Mouse (Mus musculus): ENCODE data around the gene Canx. TPM values are rescaled to one million over a fixed set of nuclear protein-coding genes. Genes with fewer than 3 reads are reported as not detected.
"Not testable (repeated sequence)": the region's sequence is repeated elsewhere in the genome, so short reads cannot be mapped to it uniquely, and the experiment has no call there.

The Canx gene
- polyA plus RNA-seq, 1 experiment from 2014 or later, result 273 TPM

DNA sequence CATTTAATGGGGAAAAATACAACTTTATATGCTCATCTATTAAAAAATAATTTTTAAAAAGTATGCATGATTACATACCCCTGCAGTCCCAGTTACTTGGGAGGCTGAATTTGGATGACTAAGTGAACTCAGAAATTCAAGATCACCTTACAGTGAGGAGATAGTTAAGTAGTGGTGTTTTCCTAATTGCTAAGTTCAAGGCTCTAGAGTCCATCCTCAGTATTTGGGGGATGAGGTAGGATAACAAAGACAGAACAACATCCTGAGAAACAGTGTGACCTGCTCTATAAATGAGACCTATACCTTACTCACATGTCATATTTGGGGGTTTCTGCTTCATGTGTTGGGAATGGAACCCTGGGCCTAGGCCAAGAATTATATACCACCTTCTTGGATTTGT is 3.1 kb downstream of the Canx start:
- H3K27ac ChIP-seq (ENCODE audit: low read length), result no peak overlapping the region
- no peak overlapping the region for H3K9ac ChIP-seq (replicated peaks; ENCODE audit: low read depth, low read length)
- no peaks in the 10 kb centered on the region for H3K9me3 ChIP-seq (ENCODE audit: control insufficient read depth, low read length)
- ATAC-seq, result no peak
- 0 out of 2 replicates have a peak, but pooled peaks cover 3% of the 10 kb centered on the region for H3K36me3 ChIP-seq (ENCODE audit: control insufficient read depth, insufficient read depth)
- H3K4me2 ChIP-seq (ENCODE audit: low read length), result no peak overlapping the region
- no peak overlapping the region for H3K4me3 ChIP-seq (replicated peaks; ENCODE audit: low read length)
- H3K4me1 ChIP-seq (replicated peaks; ENCODE audit: control insufficient read depth, insufficient read depth, low read length), result peaks cover 29% of the 10 kb centered on the region
- no peaks in the 10 kb centered on the region for H3K27me3 ChIP-seq (replicated peaks; ENCODE audit: control insufficient read depth, insufficient read depth, low read length)

DNA sequence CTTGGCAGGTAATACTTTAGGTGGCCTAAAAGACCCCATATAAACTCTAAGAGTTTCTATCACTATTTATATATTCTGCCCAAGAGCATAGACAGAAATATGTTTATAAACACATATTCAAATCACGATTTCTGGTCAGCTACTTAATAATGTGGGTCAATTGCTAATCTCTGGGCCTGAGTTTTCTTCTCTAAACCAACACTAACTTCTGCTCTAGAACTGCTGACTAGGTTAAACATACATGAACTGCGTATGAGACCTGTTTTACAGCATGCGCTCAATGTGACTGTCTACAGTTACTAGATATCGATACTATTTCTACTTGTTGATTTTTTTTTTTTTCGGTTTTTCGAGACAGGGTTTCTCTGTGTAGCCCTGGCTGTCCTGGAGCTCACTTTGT is 4.2 kb downstream of the Canx start:
- WGBS, result 92% methylated on average over 6 of the region's 6 CpGs
- ATAC-seq, result no peak

DNA sequence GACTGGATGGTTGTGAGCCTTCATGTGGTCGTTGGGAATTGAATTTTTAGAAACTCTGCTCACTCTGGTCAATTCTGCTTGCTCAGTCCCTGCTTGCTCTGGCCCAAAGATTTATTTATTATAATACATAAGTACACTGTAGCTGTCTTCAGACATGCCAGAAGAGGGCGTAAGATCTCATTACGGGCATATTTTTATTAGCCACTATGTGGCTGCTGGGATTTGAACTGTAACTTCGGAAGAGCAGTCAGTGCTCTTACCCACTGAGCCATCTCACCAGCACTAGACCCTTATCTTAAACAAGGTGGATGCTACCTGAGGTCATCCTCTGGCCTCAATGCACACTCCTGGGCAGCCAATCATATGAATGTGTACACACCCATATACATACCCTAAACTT is 6.1 kb downstream of the Canx start:
- not testable (repeated sequence) for H3K4me3 ChIP-seq (replicated peaks; ENCODE audit: low read length)

More for the DNA sequence above, 4.2 kb downstream of the Canx start:
- Histone ChIP-seq H3K27me3 (replicated peaks; ENCODE audit: control insufficient read depth, insufficient read depth, low read length) (no peaks in the 10 kb centered on the region), H3K36me3 (ENCODE audit: control insufficient read depth, insufficient read depth) (0 out of 2 replicates have a peak, but pooled peaks cover 3% of the 10 kb centered on the region), H3K4me3 (replicated peaks; ENCODE audit: low read length) (no peak overlapping the region), H3K27ac (ENCODE audit: low read length) (no peak overlapping the region), H3K9me3 (ENCODE audit: control insufficient read depth, low read length) (no peaks in the 10 kb centered on the region), H3K4me1 (replicated peaks; ENCODE audit: control insufficient read depth, insufficient read depth, low read length) (peaks cover 24% of the 10 kb centered on the region), H3K4me2 (ENCODE audit: low read length) (no peak overlapping the region), H3K9ac (replicated peaks; ENCODE audit: low read depth, low read length) (no peak overlapping the region)

DNA sequence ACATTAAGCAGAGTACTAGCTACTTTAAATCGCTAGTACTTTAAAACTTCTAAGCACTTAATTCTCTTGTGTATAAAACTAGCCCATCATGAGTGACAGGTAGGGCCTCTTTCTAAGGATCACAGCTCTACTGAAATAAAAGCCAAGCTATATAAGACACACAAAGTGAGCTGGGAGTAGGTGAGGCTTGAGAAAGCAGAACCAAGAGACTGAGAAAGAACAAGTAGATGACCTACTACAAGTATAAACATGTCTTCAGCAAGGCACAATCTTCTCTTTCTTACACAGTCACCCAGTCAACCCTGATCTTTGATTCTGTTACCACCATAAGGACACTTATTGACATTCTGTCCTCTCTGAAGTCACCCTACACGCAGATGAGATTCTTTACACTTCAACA is 12.7 kb downstream of the Canx start:
- no peaks in the 10 kb centered on the region for H3K4me1 ChIP-seq (replicated peaks; ENCODE audit: control insufficient read depth, insufficient read depth, low read length)
- WGBS, result 82% methylated on average over 2 of the region's 2 CpGs
- no peak overlapping the region for H3K4me3 ChIP-seq (replicated peaks; ENCODE audit: low read length)
- no peak overlapping the region for H3K4me2 ChIP-seq (ENCODE audit: low read length)
- H3K9ac ChIP-seq (replicated peaks; ENCODE audit: low read depth, low read length), result no peak overlapping the region
- H3K36me3 ChIP-seq (ENCODE audit: control insufficient read depth, insufficient read depth), result peaks cover 11% of the 10 kb centered on the region
- H3K27ac ChIP-seq (ENCODE audit: low read length), result no peak overlapping the region
- no peaks in the 10 kb centered on the region for H3K27me3 ChIP-seq (replicated peaks; ENCODE audit: control insufficient read depth, insufficient read depth, low read length)
- no peaks in the 10 kb centered on the region for H3K9me3 ChIP-seq (ENCODE audit: control insufficient read depth, low read length)
- ATAC-seq, result no peak

More for the DNA sequence above, 6.1 kb downstream of the Canx start:
- WGBS, result 91% methylated on average over 4 of the region's 4 CpGs
- not testable (repeated sequence) for H3K4me2 ChIP-seq (ENCODE audit: low read length); H3K9me3 ChIP-seq (ENCODE audit: control insufficient read depth, low read length); H3K27ac ChIP-seq (ENCODE audit: low read length); H3K36me3 ChIP-seq (ENCODE audit: control insufficient read depth, insufficient read depth); H3K9ac ChIP-seq (replicated peaks; ENCODE audit: low read depth, low read length); H3K27me3 ChIP-seq (replicated peaks; ENCODE audit: control insufficient read depth, insufficient read depth, low read length); ATAC-seq
- peaks cover 18% of the 10 kb centered on the region for H3K4me1 ChIP-seq (replicated peaks; ENCODE audit: control insufficient read depth, insufficient read depth, low read length)

DNA sequence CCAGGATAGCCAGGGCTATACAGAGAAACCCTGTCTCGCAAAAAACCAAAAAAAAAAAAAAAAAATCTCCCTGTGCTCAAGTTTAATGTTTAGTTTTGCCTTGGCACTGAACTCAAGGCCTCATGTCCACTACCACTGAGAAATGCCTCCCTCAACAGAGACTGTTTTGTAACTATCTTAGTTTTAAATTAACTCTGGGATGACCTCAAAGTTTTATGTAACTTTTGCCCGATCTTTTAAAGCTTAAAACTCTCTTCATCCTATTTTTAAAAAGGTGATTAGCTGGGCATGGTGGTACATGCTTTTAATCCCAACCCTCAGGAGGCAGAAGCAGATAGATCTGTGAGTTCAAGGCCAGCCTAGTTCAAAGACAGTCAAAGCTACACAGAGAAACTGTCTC is 22.1 kb downstream of the Canx start:
- no peak for ATAC-seq
- Histone ChIP-seq H3K27ac (ENCODE audit: low read length) (no peak overlapping the region), H3K27me3 (replicated peaks; ENCODE audit: control insufficient read depth, insufficient read depth, low read length) (no peaks in the 10 kb centered on the region), H3K9me3 (ENCODE audit: control insufficient read depth, low read length) (no peaks in the 10 kb centered on the region), H3K4me3 (replicated peaks; ENCODE audit: low read length) (no peak overlapping the region), H3K9ac (replicated peaks; ENCODE audit: low read depth, low read length) (no peak overlapping the region), H3K4me1 (replicated peaks; ENCODE audit: control insufficient read depth, insufficient read depth, low read length) (no peaks in the 10 kb centered on the region), H3K36me3 (ENCODE audit: control insufficient read depth, insufficient read depth) (peaks cover 51% of the 10 kb centered on the region), H3K4me2 (ENCODE audit: low read length) (no peak overlapping the region)
- 97% methylated on average over 2 of the region's 2 CpGs for WGBS

DNA sequence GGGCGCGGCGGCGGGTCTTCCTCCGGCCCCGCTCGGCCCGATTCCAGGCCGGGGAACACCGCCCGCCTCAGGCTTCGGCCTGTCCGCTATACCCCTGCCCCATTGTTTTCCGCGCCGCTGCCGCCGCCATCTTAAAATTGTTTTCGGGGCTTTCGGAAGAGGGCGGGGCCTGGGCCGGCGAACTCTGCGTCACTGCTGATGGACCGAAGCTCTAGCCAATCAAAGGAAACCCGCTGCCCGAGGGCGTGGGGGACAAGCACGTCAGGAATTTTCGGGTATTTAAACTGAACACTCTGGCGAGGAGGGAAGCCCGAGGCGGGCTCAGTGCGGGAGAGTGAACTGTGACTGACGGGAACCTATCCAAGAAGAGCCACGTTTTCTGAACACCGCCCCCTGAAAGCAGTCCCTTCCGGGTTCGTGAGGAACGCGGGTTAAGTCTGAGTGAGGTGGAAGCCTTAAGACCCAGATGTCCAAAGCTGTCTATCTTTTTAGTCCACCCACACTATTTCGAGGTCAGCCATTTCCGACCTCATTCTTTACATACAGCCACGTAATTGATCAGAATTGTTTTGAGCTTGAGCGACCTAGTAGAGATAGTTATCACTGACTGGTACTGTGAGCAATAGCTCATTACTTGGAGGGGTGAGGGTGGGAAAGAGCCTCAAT is 33.1 kb downstream of the Canx start, which contains the start of gene Maml1:
Gene Maml1 (minus strand): TSS at position 122 of the 666 bp plus-strand sequence.
- H3K27me3 ChIP-seq (replicated peaks; ENCODE audit: control insufficient read depth, insufficient read depth, low read length), result no peaks in the 10 kb centered on the region
- H3K4me2 ChIP-seq (ENCODE audit: low read length), result peak within 1 kb of the TSS; percentile 89
- peak; percentile 99 for ATAC-seq
- H3K4me1 ChIP-seq (replicated peaks; ENCODE audit: control insufficient read depth, insufficient read depth, low read length), result peaks cover 24% of the 10 kb centered on the region
- peak within 1 kb of the TSS; percentile 97 for H3K27ac ChIP-seq (ENCODE audit: low read length)
- H3K9ac ChIP-seq (replicated peaks; ENCODE audit: low read depth, low read length), result peak within 1 kb of the TSS; percentile 96
- under 1% methylated on average over 44 of the region's 45 CpGs for WGBS
- peaks cover 17% of the 10 kb centered on the region for H3K36me3 ChIP-seq (ENCODE audit: control insufficient read depth, insufficient read depth)
- peak within 1 kb of the TSS; percentile 95 for H3K4me3 ChIP-seq (replicated peaks; ENCODE audit: low read length)
- H3K9me3 ChIP-seq (ENCODE audit: control insufficient read depth, low read length), result no peaks in the 10 kb centered on the region

DNA sequence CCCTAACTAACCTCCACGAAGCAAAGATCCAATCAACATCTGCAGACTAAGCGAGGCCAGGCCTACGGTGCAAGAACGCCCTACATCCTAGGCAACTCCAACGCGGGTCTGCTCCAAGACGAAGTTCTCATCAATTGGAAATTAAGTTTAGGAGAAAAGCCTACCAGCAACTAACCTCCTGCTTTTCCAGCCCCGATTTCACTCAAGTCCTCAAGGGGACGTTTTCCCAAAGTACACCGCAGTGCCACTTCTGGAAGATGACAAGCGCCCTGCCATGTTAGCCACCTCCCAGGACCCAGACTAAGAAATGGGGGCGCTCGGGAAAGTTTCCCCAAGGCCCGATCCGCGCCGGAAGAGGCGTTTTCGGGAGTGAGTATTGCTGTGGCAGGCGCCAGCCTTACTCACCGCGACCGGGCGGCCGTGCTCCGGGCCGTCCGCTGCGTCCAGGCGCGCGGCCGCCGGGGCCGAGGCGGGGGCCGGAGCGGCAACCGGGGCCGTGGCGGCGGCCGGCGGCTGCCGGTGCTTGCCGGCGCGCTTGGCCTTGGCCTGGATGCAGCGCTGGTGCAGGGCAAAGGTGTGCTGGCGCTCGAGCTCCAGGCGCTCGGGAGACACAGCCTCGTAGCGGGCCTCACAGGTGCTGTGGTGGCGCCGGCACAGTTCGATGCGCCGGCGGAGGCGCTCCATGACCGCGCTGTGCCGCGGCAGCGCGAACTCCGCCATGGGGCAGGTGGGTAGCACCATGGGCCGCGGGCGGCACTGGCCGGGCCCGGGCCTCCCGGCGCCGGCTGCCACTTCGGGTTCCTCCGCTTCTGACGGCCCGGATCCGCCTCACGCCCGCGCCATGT is 33.9 kb downstream of the Canx start:
- Histone ChIP-seq H3K27me3 (replicated peaks; ENCODE audit: control insufficient read depth, insufficient read depth, low read length) (no peaks in the 10 kb centered on the region), H3K4me3 (replicated peaks; ENCODE audit: low read length) (peak overlapping the region; percentile 95), H3K9ac (replicated peaks; ENCODE audit: low read depth, low read length) (peak overlapping the region; percentile 96), H3K4me1 (replicated peaks; ENCODE audit: control insufficient read depth, insufficient read depth, low read length) (peaks cover 24% of the 10 kb centered on the region), H3K9me3 (ENCODE audit: control insufficient read depth, low read length) (no peaks in the 10 kb centered on the region), H3K4me2 (ENCODE audit: low read length) (peak overlapping the region; percentile 89), H3K36me3 (ENCODE audit: control insufficient read depth, insufficient read depth) (peaks cover 10% of the 10 kb centered on the region), H3K27ac (ENCODE audit: low read length) (peak overlapping the region; percentile 97)
- WGBS, result under 1% methylated on average over 84 of the region's 85 CpGs
- ATAC-seq, result peak; percentile 77

DNA sequence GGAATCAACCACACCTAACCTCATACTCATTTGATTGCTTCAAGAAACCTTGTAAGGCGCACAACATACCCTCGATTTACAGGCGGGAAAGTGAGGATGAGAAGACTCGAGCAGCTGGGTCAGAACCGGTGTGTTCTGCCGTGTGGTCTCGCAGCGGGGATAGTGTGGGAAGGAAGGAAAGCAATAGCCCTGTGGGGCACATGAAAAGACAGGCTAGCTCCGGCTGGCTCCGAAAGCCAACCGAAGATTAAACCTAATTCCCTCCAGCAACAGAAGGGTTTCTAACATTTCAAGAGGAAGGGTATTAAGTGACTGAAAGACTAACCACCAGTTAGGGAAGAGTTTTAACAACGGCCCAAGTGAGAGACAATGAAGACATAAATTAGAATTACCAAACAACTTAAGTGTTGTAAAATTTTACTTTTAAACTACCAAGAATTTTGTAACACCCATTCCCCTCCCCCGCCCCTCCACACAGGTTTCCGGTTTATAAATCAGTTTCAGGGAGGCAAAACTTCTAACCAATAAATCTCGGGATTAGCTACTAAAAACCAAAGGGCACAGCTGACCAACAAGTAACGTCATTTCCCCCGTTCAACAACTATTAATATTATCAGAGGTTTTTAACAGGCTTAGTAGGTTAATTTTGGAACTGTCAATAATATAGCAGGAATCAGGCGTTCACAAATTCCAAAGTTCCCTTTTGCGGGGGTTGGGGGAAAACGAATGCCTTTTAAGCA is 34.8 kb downstream of the Canx start:
- H3K4me1 ChIP-seq (replicated peaks; ENCODE audit: control insufficient read depth, insufficient read depth, low read length), result peaks cover 24% of the 10 kb centered on the region
- ATAC-seq, result no peak
- no peaks in the 10 kb centered on the region for H3K9me3 ChIP-seq (ENCODE audit: control insufficient read depth, low read length)
- H3K36me3 ChIP-seq (ENCODE audit: control insufficient read depth, insufficient read depth), result peaks cover 5% of the 10 kb centered on the region
- peak overlapping the region; percentile 96 for H3K9ac ChIP-seq (replicated peaks; ENCODE audit: low read depth, low read length)
- peak overlapping the region; percentile 95 for H3K4me3 ChIP-seq (replicated peaks; ENCODE audit: low read length)
- 9% methylated on average over 20 of the region's 20 CpGs for WGBS
- H3K27me3 ChIP-seq (replicated peaks; ENCODE audit: control insufficient read depth, insufficient read depth, low read length), result no peaks in the 10 kb centered on the region
- peak overlapping the region; percentile 97; the same call in 1 of the 2 replicates for H3K27ac ChIP-seq (ENCODE audit: low read length)
- peak overlapping the region; percentile 89 for H3K4me2 ChIP-seq (ENCODE audit: low read length)

DNA sequence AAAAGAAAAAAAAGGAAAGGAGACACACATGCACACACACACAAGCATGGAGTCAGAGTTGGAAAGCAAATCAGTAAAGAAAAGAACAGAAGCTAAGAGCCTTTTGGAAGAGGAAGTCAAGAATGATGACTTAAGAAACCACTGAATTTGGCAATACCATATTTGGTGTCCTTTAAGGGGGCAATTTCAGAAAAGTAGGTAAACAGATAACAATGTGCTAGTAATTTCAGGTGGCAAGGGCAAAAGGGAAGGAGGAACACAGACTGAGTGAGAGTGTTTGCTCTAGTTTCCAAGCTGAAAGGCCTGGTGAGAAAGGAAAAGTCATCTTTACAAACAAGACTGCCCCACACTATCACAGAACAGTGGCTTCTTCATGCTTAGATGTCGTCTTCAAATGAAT is 39.0 kb downstream of the Canx start:
- Histone ChIP-seq H3K27ac (ENCODE audit: low read length) (no peak overlapping the region), H3K4me2 (ENCODE audit: low read length) (no peak overlapping the region)

More for the DNA sequence above, 39.0 kb downstream of the Canx start:
- no peak overlapping the region for H3K9ac ChIP-seq (replicated peaks; ENCODE audit: low read depth, low read length)
- H3K9me3 ChIP-seq (ENCODE audit: control insufficient read depth, low read length), result no peaks in the 10 kb centered on the region
- H3K27me3 ChIP-seq (replicated peaks; ENCODE audit: control insufficient read depth, insufficient read depth, low read length), result no peaks in the 10 kb centered on the region
- no peak for ATAC-seq
- peaks cover 20% of the 10 kb centered on the region for H3K4me1 ChIP-seq (replicated peaks; ENCODE audit: control insufficient read depth, insufficient read depth, low read length)
- WGBS, result 91% methylated on average over 1 of the region's 1 CpGs
- H3K4me3 ChIP-seq (replicated peaks; ENCODE audit: low read length), result no peak overlapping the region
- H3K36me3 ChIP-seq (ENCODE audit: control insufficient read depth, insufficient read depth), result no peaks in the 10 kb centered on the region

Data from forebrain, embryonic 16.5 days (tissue).